Mouse (Mus musculus) stomach, postnatal 0 days (tissue): ENCODE results near the gene Lrrtm1. TPM values are rescaled to one million over a fixed set of nuclear protein-coding genes. Genes with fewer than 3 reads are reported as not detected.

Experiments
- ATAC-seq: fragments of 200-750 bp; cut with Nextera tagmentation; 2 replicates; pipeline ENCODE4 v1.8.0; 2017; ENCODE audit not compliant: low FRiP score, low TSS enrichment
- DNase-seq: peaks from one replicate; pipeline ENCODE4 v3.0.0-alpha.2; 2016; ENCODE audit warnings: low spot score
- H3K27ac ChIP-seq: fragments of 300-500 bp; sonication (generic); replicated peaks from 2 replicates; pipeline ENCODE4 v1.5.1; 2014; ENCODE audit warnings: mild to moderate bottlenecking, control low read depth
- H3K27me3 ChIP-seq: fragments of 300-500 bp; sonication (generic); 2 replicates; pipeline ENCODE4 v1.6.1; 2014; ENCODE audit warnings: low read length; ENCODE audit not compliant: control insufficient read depth, insufficient read depth
- H3K36me3 ChIP-seq: fragments of 300-500 bp; sonication (generic); 2 replicates; pipeline ENCODE4 v1.6.1; 2014; ENCODE audit warnings: low read length, mixed read lengths; ENCODE audit not compliant: control insufficient read depth, insufficient read depth
- H3K4me1 ChIP-seq: fragments of 300-500 bp; sonication (generic); replicated peaks from 2 replicates; pipeline ENCODE4 v1.6.1; 2014; ENCODE audit warnings: antibody characterized with exemption; ENCODE audit not compliant: control insufficient read depth, insufficient read depth
- H3K4me2 ChIP-seq: fragments of 300-500 bp; sonication (generic); replicated peaks from 2 replicates; pipeline ENCODE4 v1.6.1; 2014; ENCODE audit warnings: low read depth, mild to moderate bottlenecking, control low read depth, moderate library complexity
- H3K4me3 ChIP-seq: fragments of 300-500 bp; sonication (generic); 2 replicates; pipeline ENCODE4 v1.5.1; 2014; ENCODE audit warnings: low read depth, low read length, control low read depth
- H3K9ac ChIP-seq: fragments of 300-500 bp; sonication (generic); 2 replicates; pipeline ENCODE4 v1.6.1; 2014; ENCODE audit warnings: mild to moderate bottlenecking, low read length, control low read depth, mixed read lengths
- H3K9me3 ChIP-seq: fragments of 300-500 bp; sonication (generic); 2 replicates; pipeline ENCODE4 v1.6.1; 2016; ENCODE audit warnings: low read length; ENCODE audit not compliant: control insufficient read depth
- CTCF ChIP-seq: IDR thresholded peaks from 2 replicates; pipeline ENCODE4 v1.5.1; 2016; ENCODE audit warnings: antibody characterized with exemption, low read depth, mild to moderate bottlenecking, moderate library complexity
- EP300 ChIP-seq: optimal IDR thresholded peaks from 2 replicates; pipeline ENCODE3; 2016; ENCODE audit warnings: antibody characterized with exemption
- WGBS: fragments of 180-500 bp; shearing (Covaris S2); extraction: QIAGEN DNeasy Blood & Tissue Kit; methylation state at CpG from one replicate; pipeline ENCODE4 v1.1.7; 2014; 5-methylcytosine and 5-hydroxymethylcytosine counted together
- polyA plus RNA-seq: library from polyadenylated mRNA; unstranded; fragments of >200 nt; fragmentation: Nextera tagmentation; extraction: Ambion mirVana; gene quantifications from 2 replicates; pipeline ENCODE4 v1.2.1, GENCODE M21; 2015

Lrrtm1 gene
- polyA plus RNA-seq, 1 experiment from 2014 or later: 2.5 TPM

DNA sequence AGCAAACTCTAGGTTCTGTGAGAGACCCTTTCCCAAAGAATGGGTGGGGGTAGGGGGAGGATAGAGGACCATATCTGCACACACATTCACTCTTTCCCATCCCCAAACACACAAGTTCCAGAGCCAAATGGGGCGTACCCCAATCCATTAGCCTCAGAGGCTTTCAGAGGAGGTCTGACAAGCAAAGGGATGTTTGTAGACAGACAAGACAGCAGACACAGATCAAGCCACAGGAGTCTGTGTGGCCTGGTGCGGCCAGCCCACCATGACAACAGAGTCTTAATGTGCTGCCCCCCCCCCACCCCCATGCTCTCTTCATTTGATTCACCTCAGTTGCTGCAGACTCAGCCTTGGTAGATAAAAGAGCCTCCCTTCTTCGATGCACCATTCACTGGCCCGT is 27.2 kb upstream of the Lrrtm1 start:
- no peak for TF ChIP-seq EP300
- TF ChIP-seq CTCF: no peak
- Histone ChIP-seq H3K4me3 (no peak overlapping the region), H3K27ac (no peak overlapping the region), H3K9me3 (no peaks in the 10 kb centered on the region), H3K9ac (no peak overlapping the region), H3K27me3 (no peaks in the 10 kb centered on the region), H3K36me3 (no peaks in the 10 kb centered on the region), H3K4me1 (no peaks in the 10 kb centered on the region), H3K4me2 (no peak overlapping the region)
- WGBS: 77% methylated on average over 4 of the region's 4 CpGs
- DNase-seq (no peak), ATAC-seq (no peak)

GRCm38 (mm10) chr6:77218875-77219274 is 23.6 kb upstream of the Lrrtm1 start:
- H3K4me2 ChIP-seq: no peak overlapping the region
- ATAC-seq: no peak

GRCm38 (mm10) chr6:77220776-77221175 is 21.7 kb upstream of the Lrrtm1 start:
- Histone ChIP-seq H3K27me3 (no peaks in the 10 kb centered on the region), H3K4me3 (no peak overlapping the region), H3K9me3 (no peaks in the 10 kb centered on the region), H3K9ac (no peak overlapping the region), H3K27ac (no peak overlapping the region), H3K4me1 (no peaks in the 10 kb centered on the region), H3K36me3 (no peaks in the 10 kb centered on the region), H3K4me2 (no peak overlapping the region)
- TF ChIP-seq CTCF (no peak), EP300 (no peak)
- DNase-seq: no peak
- 65% methylated on average over 4 of the region's 4 CpGs for WGBS
- no peak for ATAC-seq

More at GRCm38 (mm10) chr6:77218875-77219274, 23.6 kb upstream of the Lrrtm1 start:
- Histone ChIP-seq H3K9ac (no peak overlapping the region), H3K9me3 (no peaks in the 10 kb centered on the region), H3K4me3 (no peak overlapping the region), H3K27me3 (no peaks in the 10 kb centered on the region), H3K27ac (no peak overlapping the region), H3K4me1 (no peaks in the 10 kb centered on the region), H3K36me3 (no peaks in the 10 kb centered on the region)
- no peak for DNase-seq
- TF ChIP-seq CTCF: peak; percentile 53
- TF ChIP-seq EP300: no peak

GRCm38 (mm10) chr6:77222849-77223638 is 19.4 kb upstream of the Lrrtm1 start:
- H3K4me1 ChIP-seq: no peaks in the 10 kb centered on the region
- no peaks in the 10 kb centered on the region for H3K9me3 ChIP-seq
- no peak overlapping the region for H3K27ac ChIP-seq
- DNase-seq (no peak), ATAC-seq (no peak)
- no peak overlapping the region for H3K4me2 ChIP-seq
- no peak for TF ChIP-seq CTCF
- TF ChIP-seq EP300: no peak
- no peaks in the 10 kb centered on the region for H3K36me3 ChIP-seq
- H3K27me3 ChIP-seq: no peaks in the 10 kb centered on the region
- H3K9ac ChIP-seq: no peak overlapping the region
- 76% methylated on average over 16 of the region's 16 CpGs for WGBS
- H3K4me3 ChIP-seq: no peak overlapping the region

DNA sequence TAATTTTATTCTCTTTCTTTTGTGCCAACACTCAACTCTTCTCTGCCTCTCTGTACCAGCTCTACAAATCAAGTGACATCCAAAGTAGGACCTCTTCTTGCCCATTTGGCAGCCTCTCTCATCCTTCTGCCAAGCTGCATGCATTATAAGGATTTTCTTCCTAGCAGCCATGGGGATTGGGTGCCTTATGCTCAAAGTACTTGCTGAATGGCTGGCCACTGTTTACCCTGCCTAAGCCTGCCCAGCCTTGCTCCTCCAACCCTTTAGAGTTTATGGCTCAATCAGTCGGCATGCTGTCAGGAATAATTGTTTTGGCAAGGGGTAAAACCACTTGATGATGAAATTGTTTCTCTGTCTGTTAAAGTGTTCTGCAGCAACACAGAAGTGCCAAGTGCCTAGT is 2.1 kb upstream of the Lrrtm1 start:
- no peak overlapping the region for H3K4me3 ChIP-seq
- no peaks in the 10 kb centered on the region for H3K9me3 ChIP-seq
- TF ChIP-seq EP300 (no peak), CTCF (no peak)
- peaks cover 13% of the 10 kb centered on the region for H3K27me3 ChIP-seq
- DNase-seq (no peak), ATAC-seq (no peak)
- H3K27ac ChIP-seq: no peak overlapping the region
- no peaks in the 10 kb centered on the region for H3K4me1 ChIP-seq
- no peak overlapping the region for H3K4me2 ChIP-seq
- no peak overlapping the region for H3K9ac ChIP-seq
- WGBS: 3% methylated on average over 1 of the region's 1 CpGs
- no peaks in the 10 kb centered on the region for H3K36me3 ChIP-seq

- ATAC-seq (0 out of 2 replicates have a peak, but pooled peaks have one; percentile 32), DNase-seq (peak; percentile 19)
- H3K9me3 ChIP-seq: no peaks in the 10 kb centered on the region
- H3K27me3 ChIP-seq: peaks cover 13% of the 10 kb centered on the region
- peak overlapping the region; percentile 44 for H3K4me3 ChIP-seq
- H3K27ac ChIP-seq: no peak overlapping the region
- H3K4me1 ChIP-seq: no peaks in the 10 kb centered on the region
- no peaks in the 10 kb centered on the region for H3K36me3 ChIP-seq
- H3K4me2 ChIP-seq: peak overlapping the region; percentile 81
- TF ChIP-seq CTCF (no peak), EP300 (no peak)
- no peak overlapping the region for H3K9ac ChIP-seq
- WGBS: under 1% methylated on average over 43 of the region's 43 CpGs
These were observed 1.2 kb downstream of the Lrrtm1 start for GRCm38 (mm10) chr6:77243541-77244231.
